Mouse (Mus musculus) midbrain, embryonic 11.5 days (tissue): ENCODE data around the gene Cckar. TPM values are rescaled to one million over a fixed set of nuclear protein-coding genes. Genes with fewer than 3 reads are reported as not detected.

Experiments
- ATAC-seq: fragments of 200-750 bp; cut with Nextera tagmentation; 2 replicates; pipeline ENCODE4 v1.8.0; 2017; ENCODE audit warnings: moderate TSS enrichment, moderate library complexity; ENCODE audit not compliant: low FRiP score
- DNase-seq: peaks from one replicate; pipeline ENCODE4 v3.0.0; 2015; ENCODE audit warnings: low spot score; ENCODE audit errors: missing footprints
- H3K27ac ChIP-seq: fragments of 300-500 bp; sonication (generic); 2 replicates; pipeline ENCODE4 v1.5.1; 2014; ENCODE audit warnings: low read depth, low read length
- H3K27me3 ChIP-seq: fragments of 300-500 bp; sonication (generic); 2 replicates; pipeline ENCODE4 v1.6.1; 2014; ENCODE audit warnings: mild to moderate bottlenecking, low read length, moderate library complexity, mixed read lengths; ENCODE audit not compliant: control insufficient read depth, insufficient read depth
- H3K36me3 ChIP-seq: fragments of 300-500 bp; sonication (generic); 2 replicates; pipeline ENCODE4 v1.6.1; 2014; ENCODE audit warnings: mild to moderate bottlenecking, low read length, moderate library complexity, mixed read lengths; ENCODE audit not compliant: control insufficient read depth, insufficient read depth
- H3K4me1 ChIP-seq: fragments of 300-500 bp; sonication (generic); 2 replicates; pipeline ENCODE4 v1.6.1; 2014; ENCODE audit warnings: low read length; ENCODE audit not compliant: control insufficient read depth, insufficient read depth
- H3K4me2 ChIP-seq: fragments of 300-500 bp; sonication (generic); 2 replicates; pipeline ENCODE4 v1.6.1; 2014; ENCODE audit warnings: mild to moderate bottlenecking, moderate library complexity
- H3K4me3 ChIP-seq: fragments of 300-500 bp; sonication (generic); 2 replicates; pipeline ENCODE4 v1.5.1; 2014; ENCODE audit warnings: low read depth, low read length
- H3K9ac ChIP-seq: fragments of 300-500 bp; sonication (generic); 2 replicates; pipeline ENCODE4 v1.6.1; 2014; ENCODE audit warnings: low read length
- H3K9me3 ChIP-seq: fragments of 300-500 bp; sonication (generic); 2 replicates; pipeline ENCODE4 v1.6.1; 2016; ENCODE audit warnings: low read length; ENCODE audit not compliant: control insufficient read depth
- WGBS: fragments of 180-500 bp; shearing (Covaris S2); extraction: QIAGEN DNeasy Blood & Tissue Kit; methylation state at CpG from one replicate; pipeline ENCODE4 v1.1.7; 2014; 5-methylcytosine and 5-hydroxymethylcytosine counted together
- polyA plus RNA-seq: library from polyadenylated mRNA; unstranded; fragments of >200 nt; fragmentation: Nextera tagmentation; extraction: Ambion mirVana; gene quantifications from 2 replicates; pipeline ENCODE4 v1.2.1, GENCODE M21; 2014

The Cckar gene
- polyA plus RNA-seq: 0.64 and 1.1 TPM in 2 replicates

- Histone ChIP-seq H3K9ac (no peak within 1 kb of the TSS), H3K36me3 (no peaks in the 10 kb centered on the region), H3K27me3 (no peaks in the 10 kb centered on the region), H3K9me3 (no peaks in the 10 kb centered on the region), H3K27ac (no peak within 1 kb of the TSS; the same call in 1 of the 2 replicates), H3K4me3 (no peak within 1 kb of the TSS), H3K4me1 (peaks cover 11% of the 10 kb centered on the region), H3K4me2 (no peak within 1 kb of the TSS)
- WGBS: 42% methylated on average over 11 of the region's 11 CpGs
- ATAC-seq (peak; percentile 82), DNase-seq (peak; percentile 84)
Observed at GRCm38 (mm10) chr5:53707235-53708177, at the start of gene Cckar. Gene Cckar, minus strand, starts transcription at chr5:53707705.

GRCm38 (mm10) chr5:53744061-53744460, 36.6 kb upstream of the Cckar start:
- no peak overlapping the region for H3K4me3 ChIP-seq
- WGBS: 86% methylated on average over 2 of the region's 2 CpGs
- H3K27me3 ChIP-seq: no peaks in the 10 kb centered on the region
- no peak overlapping the region for H3K4me2 ChIP-seq
- H3K4me1 ChIP-seq: no peaks in the 10 kb centered on the region
- no peaks in the 10 kb centered on the region for H3K36me3 ChIP-seq
- ATAC-seq (no peak), DNase-seq (no peak)
- H3K9me3 ChIP-seq: no peaks in the 10 kb centered on the region
- H3K9ac ChIP-seq: no peak overlapping the region
- H3K27ac ChIP-seq: no peak overlapping the region

- Histone ChIP-seq H3K4me1 (no peaks in the 10 kb centered on the region), H3K4me3 (no peak overlapping the region), H3K9me3 (no peaks in the 10 kb centered on the region), H3K4me2 (no peak overlapping the region), H3K36me3 (no peaks in the 10 kb centered on the region), H3K9ac (no peak overlapping the region), H3K27me3 (no peaks in the 10 kb centered on the region), H3K27ac (no peak overlapping the region)
- DNase-seq (no peak), ATAC-seq (no peak)
- 82% methylated on average over 10 of the region's 10 CpGs for WGBS
Observed at GRCm38 (mm10) chr5:53732933-53733332, 25.4 kb upstream of the Cckar start.

- Histone ChIP-seq H3K4me1 (no peaks in the 10 kb centered on the region), H3K4me3 (no peak overlapping the region), H3K27ac (no peak overlapping the region), H3K27me3 (no peaks in the 10 kb centered on the region), H3K4me2 (no peak overlapping the region), H3K9ac (no peak overlapping the region), H3K9me3 (no peaks in the 10 kb centered on the region), H3K36me3 (no peaks in the 10 kb centered on the region)
- WGBS: 88% methylated on average over 3 of the region's 3 CpGs
- DNase-seq (no peak), ATAC-seq (no peak)
Observed at GRCm38 (mm10) chr5:53727606-53728005, 20.1 kb upstream of the Cckar start.

GRCm38 (mm10) chr5:53726011-53726410, 18.5 kb upstream of the Cckar start:
- ATAC-seq (no peak), DNase-seq (no peak)
- 79% methylated on average over 5 of the region's 5 CpGs for WGBS

GRCm38 (mm10) chr5:53716462-53716861, 9.0 kb upstream of the Cckar start:
- ATAC-seq (no peak), DNase-seq (no peak)
- H3K9me3 ChIP-seq: no peaks in the 10 kb centered on the region
- H3K36me3 ChIP-seq: no peaks in the 10 kb centered on the region
- H3K27ac ChIP-seq: no peak overlapping the region
- H3K9ac ChIP-seq: no peak overlapping the region
- no peaks in the 10 kb centered on the region for H3K27me3 ChIP-seq
- H3K4me2 ChIP-seq: no peak overlapping the region
- H3K4me1 ChIP-seq: no peaks in the 10 kb centered on the region
- 81% methylated on average over 5 of the region's 5 CpGs for WGBS
- no peak overlapping the region for H3K4me3 ChIP-seq

More at GRCm38 (mm10) chr5:53726011-53726410, 18.5 kb upstream of the Cckar start:
- Histone ChIP-seq H3K27ac (no peak overlapping the region), H3K4me3 (no peak overlapping the region), H3K4me2 (no peak overlapping the region), H3K9me3 (no peaks in the 10 kb centered on the region), H3K9ac (no peak overlapping the region), H3K27me3 (no peaks in the 10 kb centered on the region), H3K4me1 (no peaks in the 10 kb centered on the region), H3K36me3 (no peaks in the 10 kb centered on the region)

- Histone ChIP-seq H3K4me2 (no peak overlapping the region), H3K9me3 (no peaks in the 10 kb centered on the region), H3K9ac (no peak overlapping the region), H3K36me3 (no peaks in the 10 kb centered on the region), H3K27ac (no peak overlapping the region), H3K4me1 (peaks cover 11% of the 10 kb centered on the region), H3K27me3 (no peaks in the 10 kb centered on the region), H3K4me3 (no peak overlapping the region)
- 58% methylated on average over 9 of the region's 9 CpGs for WGBS
- no peak for DNase-seq
- ATAC-seq: no peak
Observed at GRCm38 (mm10) chr5:53711277-53711676, 3.8 kb upstream of the Cckar start.

- Histone ChIP-seq H3K4me2 (no peak overlapping the region), H3K9ac (no peak overlapping the region), H3K36me3 (no peaks in the 10 kb centered on the region), H3K27me3 (no peaks in the 10 kb centered on the region), H3K4me1 (peaks cover 11% of the 10 kb centered on the region), H3K9me3 (no peaks in the 10 kb centered on the region), H3K4me3 (no peak overlapping the region), H3K27ac (no peak overlapping the region; the same call in 1 of the 2 replicates)
- ATAC-seq (peak; percentile 66), DNase-seq (no peak)
- 41% methylated on average over 4 of the region's 4 CpGs for WGBS
Observed at GRCm38 (mm10) chr5:53708191-53708590, 686 bp upstream of the Cckar start.

GRCm38 (mm10) chr5:53702686-53703085, 4.8 kb downstream of the Cckar start:
- Histone ChIP-seq H3K36me3 (no peaks in the 10 kb centered on the region), H3K9me3 (no peaks in the 10 kb centered on the region), H3K27ac (no peak overlapping the region), H3K9ac (no peak overlapping the region), H3K27me3 (no peaks in the 10 kb centered on the region), H3K4me1 (peaks cover 4% of the 10 kb centered on the region), H3K4me3 (no peak overlapping the region), H3K4me2 (no peak overlapping the region)
- WGBS: 89% methylated on average over 14 of the region's 14 CpGs
- DNase-seq: no peak
- no peak for ATAC-seq
